Comparison of ENCODE assay signal across 8 mouse cellular contexts in the genomic region with DNA sequence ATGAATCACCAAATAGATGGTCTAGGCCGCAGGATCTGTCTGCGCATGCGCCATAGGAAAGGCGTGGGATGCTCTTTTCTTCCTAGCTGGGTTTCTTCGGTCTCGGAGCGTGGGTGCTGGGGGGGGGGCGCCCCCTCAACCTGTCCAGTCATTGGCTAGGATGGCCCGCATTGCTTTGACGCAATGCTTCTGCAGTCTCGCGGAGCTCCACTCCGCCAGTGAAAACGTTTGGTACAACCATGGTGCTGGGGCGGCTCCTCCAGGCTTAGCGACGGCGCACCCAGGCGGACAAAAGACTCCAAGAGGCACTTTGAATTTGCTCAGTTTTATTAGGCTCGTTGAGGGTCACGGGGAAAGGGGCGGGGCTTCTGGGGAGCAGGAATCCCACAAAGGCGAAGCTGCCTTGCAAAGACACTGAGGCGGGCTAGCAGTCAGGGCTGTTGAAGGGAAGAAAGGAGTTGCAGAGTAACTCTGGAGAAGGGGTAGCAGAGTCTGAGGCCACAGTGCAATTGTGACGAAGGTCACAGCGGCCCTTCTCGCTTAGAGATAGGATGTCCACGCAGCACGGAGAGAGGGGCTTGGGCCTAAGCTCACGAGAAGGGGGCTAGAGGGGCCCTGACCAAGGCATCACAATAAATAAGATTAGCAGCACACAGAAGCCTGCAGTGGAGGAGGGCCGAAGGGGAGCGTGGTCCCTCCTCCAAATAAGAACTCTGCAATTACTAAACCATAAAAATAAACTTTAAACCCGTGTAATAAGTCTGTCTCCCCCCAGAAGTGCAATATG. TPM values are rescaled to one million over a fixed set of nuclear protein-coding genes. Genes with fewer than 3 reads are reported as not detected.
DNase-seq lines count a peak whose midpoint lies in the region; ATAC-seq and TF ChIP-seq lines count a peak whose summit lies in the region.

No protein-coding gene starts in this region.

- H3K27ac ChIP-seq in cerebellum, adult 2 months (ENCODE audit: insufficient read depth, low read length) = peak overlapping the region; percentile 91
- H3K27ac ChIP-seq in forebrain, embryonic 16.5 days (ENCODE audit: low read length) = peak overlapping the region; percentile 95
- H3K27ac ChIP-seq in neural tube, embryonic 14.5 days (ENCODE audit: low read depth, low read length) = peak overlapping the region; percentile 94
- H3K27ac ChIP-seq in testis, adult 2 months (ENCODE audit: control insufficient read depth, insufficient read depth, low read depth, low read length) = peak overlapping the region; percentile 82

- H3K4me1 ChIP-seq in cerebellum, adult 2 months (ENCODE audit: control insufficient read depth, insufficient read depth, low read length) = peaks cover 4% of the 10 kb centered on the region; the same call in 1 of the 2 replicates
- H3K4me1 ChIP-seq in forebrain, embryonic 16.5 days (replicated peaks; ENCODE audit: control insufficient read depth, insufficient read depth, low read length) = peaks cover 16% of the 10 kb centered on the region
- peaks cover 8% of the 10 kb centered on the region; the same call in 1 of the 2 replicates for H3K4me1 ChIP-seq in neural tube, embryonic 14.5 days (ENCODE audit: control insufficient read depth, insufficient read depth, low read length)
- peaks cover 7% of the 10 kb centered on the region for H3K4me1 ChIP-seq in testis, adult 2 months (ENCODE audit: control insufficient read depth, insufficient read depth, low read length)

- intact Hi-C loops in heart, postnatal 36 days (cut with DNase I) = no loop called here

- H3K27me3 ChIP-seq in cerebellum, adult 2 months (ENCODE audit: control insufficient read depth, insufficient read depth, low read length) = no peaks in the 10 kb centered on the region
- peaks cover 12% of the 10 kb centered on the region for H3K27me3 ChIP-seq in forebrain, embryonic 16.5 days (replicated peaks; ENCODE audit: control insufficient read depth, insufficient read depth, low read length)
- H3K27me3 ChIP-seq in neural tube, embryonic 14.5 days (ENCODE audit: control insufficient read depth, insufficient read depth, low read length) = peaks cover 4% of the 10 kb centered on the region; the same call in 1 of the 2 replicates
- no peaks in the 10 kb centered on the region for H3K27me3 ChIP-seq in testis, adult 2 months (ENCODE audit: control insufficient read depth, insufficient read depth, low read length)

- DNase-seq in MEL-GATA-1-ER (ENCODE audit: extremely low read depth, low read depth) = peak; percentile 73
- peak; percentile 88 to 94 for DNase-seq in cerebellum, adult 2 months
- peak; percentile 84 to 85 for DNase-seq in heart, postnatal 36 days
- DNase-seq in layer of hippocampus, adult 18-20 months (ENCODE audit: low spot score in 2 of 2) = peak; percentile 88 to 93
- DNase-seq in lung, adult 18-20 months = peak; percentile 92 to 93

- 9% methylated on average over 33 of the region's 33 CpGs for WGBS in cerebellum, adult 2 months
- WGBS in forebrain, embryonic 16.5 days = 12% methylated on average over 32 of the region's 33 CpGs
- 16% methylated on average over 33 of the region's 33 CpGs for WGBS in neural tube, embryonic 14.5 days

- peak; percentile 65; the same call in 1 of the 2 replicates for TF ChIP-seq POLR2A in cerebellum, adult 2 months (IDR thresholded peaks at IDR 0.05; ENCODE audit: borderline replicate concordance, insufficient read depth, low read length)
- 0 out of 2 replicates have a peak, but pooled peaks have one; percentile 34 for TF ChIP-seq POLR2A in testis, adult 2 months (IDR thresholded peaks at IDR 0.05; ENCODE audit: control insufficient read depth, low read depth, low read length)

- H3K4me3 ChIP-seq in cerebellum, adult 2 months (replicated peaks; ENCODE audit: insufficient read depth, low read depth, low read length) = peak overlapping the region; percentile 57
- peak overlapping the region; percentile 21 for H3K4me3 ChIP-seq in forebrain, embryonic 16.5 days (replicated peaks; ENCODE audit: low read length)
- peak overlapping the region; percentile 16 for H3K4me3 ChIP-seq in neural tube, embryonic 14.5 days (ENCODE audit: low read depth, low read length)
- peak overlapping the region; percentile 66 for H3K4me3 ChIP-seq in testis, adult 2 months (ENCODE audit: control insufficient read depth, low read depth, low read length)

- H3K4me2 ChIP-seq in forebrain, embryonic 16.5 days (ENCODE audit: low read length) = peak overlapping the region; percentile 45
- peak overlapping the region; percentile 45; the same call in 1 of the 2 replicates for H3K4me2 ChIP-seq in neural tube, embryonic 14.5 days (ENCODE audit: low read depth, low read length)

- 0 out of 2 replicates have a peak, but pooled peaks cover 2% of the 10 kb centered on the region for H3K36me3 ChIP-seq in forebrain, embryonic 16.5 days (ENCODE audit: control insufficient read depth, insufficient read depth)
- H3K36me3 ChIP-seq in neural tube, embryonic 14.5 days (ENCODE audit: control insufficient read depth, insufficient read depth, low read length) = no peaks in the 10 kb centered on the region
- no peaks in the 10 kb centered on the region for H3K36me3 ChIP-seq in testis, adult 2 months (ENCODE audit: control insufficient read depth, insufficient read depth, low read length)

- H3K9ac ChIP-seq in forebrain, embryonic 16.5 days (replicated peaks; ENCODE audit: low read depth, low read length) = peak overlapping the region; percentile 45
- H3K9ac ChIP-seq in neural tube, embryonic 14.5 days (replicated peaks; ENCODE audit: low read depth, low read length) = peak overlapping the region; percentile 63

- ATAC-seq in forebrain, embryonic 16.5 days = peak; percentile 99
- ATAC-seq in neural tube, embryonic 14.5 days (ENCODE audit: low read depth) = peak; percentile 98

- no peak for TF ChIP-seq CTCF in cerebellum, adult 2 months (IDR thresholded peaks at IDR 0.05; ENCODE audit: borderline replicate concordance, insufficient read depth, low read depth, low read length)
- TF ChIP-seq CTCF in testis, adult 2 months (IDR thresholded peaks at IDR 0.05; ENCODE audit: control insufficient read depth, insufficient read depth, insufficient replicate concordance, low read depth, low read length) = no peak

- H3K9me3 ChIP-seq in forebrain, embryonic 16.5 days (ENCODE audit: control insufficient read depth, low read length) = no peaks in the 10 kb centered on the region
- no peaks in the 10 kb centered on the region for H3K9me3 ChIP-seq in neural tube, embryonic 14.5 days (ENCODE audit: control insufficient read depth, low read length)

RNA-seq across cellular contexts. Expression of gene Tspyl2, which starts 5.5 kb away (rescaled TPM):
- 191 and 195 TPM in 2 replicates for polyA plus RNA-seq in cerebellum, adult 2 months (2012; rRNA removed)
- polyA plus RNA-seq in forebrain, embryonic 16.5 days (2015; fragmentation: Nextera tagmentation; extraction: Ambion mirVana) = 49.2 and 60.6 TPM in 2 replicates
- 10 to 100 TPM; 12.0 to 16.7 TPM for total RNA-seq in heart, postnatal 36 days (2021)
- total RNA-seq in layer of hippocampus, adult 18-20 months (2021) = 100 to 1,000 TPM; 110 to 121 TPM
- 45.6 and 47.4 TPM in 2 replicates for polyA plus RNA-seq in neural tube, embryonic 14.5 days (2014; fragmentation: Nextera tagmentation; extraction: Ambion mirVana)
- 26.1 and 31.7 TPM in 2 replicates for polyA plus RNA-seq in testis, adult 2 months (2012; rRNA removed)

RNA-seq across cellular contexts. Expression of gene Kantr, which starts 9.4 kb away (rescaled TPM):
- 25.5 and 28.8 TPM in 2 replicates for polyA plus RNA-seq in cerebellum, adult 2 months (2012; rRNA removed)
- 27.3 and 35.1 TPM in 2 replicates for polyA plus RNA-seq in forebrain, embryonic 16.5 days (2015; fragmentation: Nextera tagmentation; extraction: Ambion mirVana)
- 1 to 10 TPM; 2.7 to 3.7 TPM for total RNA-seq in heart, postnatal 36 days (2021)
- 10 to 100 TPM; 51.1 to 55.2 TPM for total RNA-seq in layer of hippocampus, adult 18-20 months (2021)
- polyA plus RNA-seq in neural tube, embryonic 14.5 days (2014; fragmentation: Nextera tagmentation; extraction: Ambion mirVana) = 33.4 and 38.9 TPM in 2 replicates
- polyA plus RNA-seq in testis, adult 2 months (2012; rRNA removed) = 1.8 and 2.6 TPM in 2 replicates

RNA-seq across cellular contexts. Expression of gene Gpr173, which starts 31.8 kb away (rescaled TPM):
- 18.3 and 21.0 TPM in 2 replicates for polyA plus RNA-seq in cerebellum, adult 2 months (2012; rRNA removed)
- polyA plus RNA-seq in forebrain, embryonic 16.5 days (2015; fragmentation: Nextera tagmentation; extraction: Ambion mirVana) = 10.1 and 11.1 TPM in 2 replicates
- under 1 TPM; 0.41 to 0.69 TPM for total RNA-seq in heart, postnatal 36 days (2021)
- 10 to 100 TPM; 12.0 to 14.4 TPM for total RNA-seq in layer of hippocampus, adult 18-20 months (2021)
- polyA plus RNA-seq in neural tube, embryonic 14.5 days (2014; fragmentation: Nextera tagmentation; extraction: Ambion mirVana) = 6.3 and 6.9 TPM in 2 replicates
- 0.38 and 0.47 TPM in 2 replicates for polyA plus RNA-seq in testis, adult 2 months (2012; rRNA removed)

Comparison
In these comparisons a context has a peak if more than half of its experiments do, and no peak if none do; other contexts are left out.
1. Peak in every context shown above with its lines: DNase-seq, ATAC-seq, H3K4me3 ChIP-seq and H3K27ac ChIP-seq.
2. H3K4me3 ChIP-seq: peak in every context shown above with its lines; median percentile 66 in testis, adult 2 months; 57 in cerebellum, adult 2 months; 21 in forebrain, embryonic 16.5 days; 16 in neural tube, embryonic 14.5 days.